Mouse (Mus musculus): ENCODE data around the gene Acsf2. TPM values are rescaled to one million over a fixed set of nuclear protein-coding genes. Genes with fewer than 3 reads are reported as not detected.

Acsf2 gene
- total and polyA plus RNA-seq, 3 experiments: 0.27 to 1.6 (median 1.6) TPM

- Histone ChIP-seq H3K36me3 (replicated peaks) (no peaks in the 10 kb centered on the region), H3K4me3 (ENCODE audit: low read depth, low read length) (no peak overlapping the region), H3K9me3 (replicated peaks) (no peaks in the 10 kb centered on the region), H3K4me1 (ENCODE audit: insufficient read depth, low read depth, low read length) (no peaks in the 10 kb centered on the region), H3K27me3 (ENCODE audit: insufficient read depth, low read length) (peaks cover 25% of the 10 kb centered on the region)
- TF ChIP-seq GATA2 (IDR thresholded peaks at IDR 0.05; ENCODE audit: borderline replicate concordance, low read depth, low read length) (no peak), POLR2AphosphoS5 (IDR thresholded peaks at IDR 0.05; ENCODE audit: insufficient replicate concordance, low read depth, low read length) (no peak), CTCF (IDR thresholded peaks at IDR 0.05; ENCODE audit: low read depth, low read length) (no peak), TAL1 (conservative IDR thresholded peaks at IDR 0.05; ENCODE audit: low read depth, low read length) (no peak), GATA1 (IDR thresholded peaks at IDR 0.05; ENCODE audit: borderline replicate concordance, low read length) (no peak)
- DNase-seq (ENCODE audit: low spot score) (no peak), ATAC-seq (ENCODE audit: extremely low read depth, insufficient number of reproducible peaks, low FRiP score, poor library complexity, severe bottlenecking) (no peak)
Observed at GRCm38 (mm10) chr11:94570612-94571011, 31.1 kb downstream of the Acsf2 start.

- TF ChIP-seq POLR2AphosphoS5 (IDR thresholded peaks at IDR 0.05; ENCODE audit: insufficient replicate concordance, low read depth, low read length): no peak
- TF ChIP-seq CTCF (IDR thresholded peaks at IDR 0.05; ENCODE audit: low read depth, low read length): no peak
- TF ChIP-seq GATA1 (IDR thresholded peaks at IDR 0.05; ENCODE audit: borderline replicate concordance, low read length): no peak
- no peak for TF ChIP-seq GATA2 (IDR thresholded peaks at IDR 0.05; ENCODE audit: borderline replicate concordance, low read depth, low read length)
- TF ChIP-seq TAL1 (conservative IDR thresholded peaks at IDR 0.05; ENCODE audit: low read depth, low read length): no peak
- peaks cover 33% of the 10 kb centered on the region for H3K27me3 ChIP-seq (ENCODE audit: insufficient read depth, low read length)
- ATAC-seq (ENCODE audit: extremely low read depth, insufficient number of reproducible peaks, low FRiP score, poor library complexity, severe bottlenecking) (no peak), DNase-seq (ENCODE audit: low spot score) (no peak)
- no peaks in the 10 kb centered on the region for H3K9me3 ChIP-seq (replicated peaks)
- H3K4me1 ChIP-seq (ENCODE audit: insufficient read depth, low read depth, low read length): no peaks in the 10 kb centered on the region
- no peaks in the 10 kb centered on the region for H3K36me3 ChIP-seq (replicated peaks)
- no peak overlapping the region for H3K4me3 ChIP-seq (ENCODE audit: low read depth, low read length)
Observed at GRCm38 (mm10) chr11:94567326-94567725, 34.3 kb downstream of the Acsf2 start.

- Histone ChIP-seq H3K27me3 (ENCODE audit: insufficient read depth, low read length) (peaks cover 33% of the 10 kb centered on the region), H3K36me3 (replicated peaks) (no peaks in the 10 kb centered on the region), H3K4me3 (ENCODE audit: low read depth, low read length) (no peak overlapping the region), H3K4me1 (ENCODE audit: insufficient read depth, low read depth, low read length) (no peaks in the 10 kb centered on the region), H3K9me3 (replicated peaks) (no peaks in the 10 kb centered on the region)
- TF ChIP-seq CTCF (IDR thresholded peaks at IDR 0.05; ENCODE audit: low read depth, low read length): no peak
- TF ChIP-seq POLR2AphosphoS5 (IDR thresholded peaks at IDR 0.05; ENCODE audit: insufficient replicate concordance, low read depth, low read length): no peak
- no peak for TF ChIP-seq GATA1 (IDR thresholded peaks at IDR 0.05; ENCODE audit: borderline replicate concordance, low read length)
- no peak for TF ChIP-seq GATA2 (IDR thresholded peaks at IDR 0.05; ENCODE audit: borderline replicate concordance, low read depth, low read length)
- TF ChIP-seq TAL1 (conservative IDR thresholded peaks at IDR 0.05; ENCODE audit: low read depth, low read length): no peak
- no peak for DNase-seq (ENCODE audit: low spot score)
- no peak for ATAC-seq (ENCODE audit: extremely low read depth, insufficient number of reproducible peaks, low FRiP score, poor library complexity, severe bottlenecking)
Observed at GRCm38 (mm10) chr11:94566534-94566933, 35.1 kb downstream of the Acsf2 start.

- DNase-seq (ENCODE audit: low spot score) (no peak), ATAC-seq (ENCODE audit: extremely low read depth, insufficient number of reproducible peaks, low FRiP score, poor library complexity, severe bottlenecking) (no peak)
- Histone ChIP-seq H3K27me3 (ENCODE audit: insufficient read depth, low read length) (peaks cover 30% of the 10 kb centered on the region; the same call in 1 of the 2 replicates), H3K4me1 (ENCODE audit: insufficient read depth, low read depth, low read length) (no peaks in the 10 kb centered on the region), H3K9me3 (replicated peaks) (no peaks in the 10 kb centered on the region), H3K36me3 (replicated peaks) (no peaks in the 10 kb centered on the region), H3K4me3 (ENCODE audit: low read depth, low read length) (no peak overlapping the region)
- TF ChIP-seq CTCF (IDR thresholded peaks at IDR 0.05; ENCODE audit: low read depth, low read length) (no peak), GATA1 (IDR thresholded peaks at IDR 0.05; ENCODE audit: borderline replicate concordance, low read length) (no peak), POLR2AphosphoS5 (IDR thresholded peaks at IDR 0.05; ENCODE audit: insufficient replicate concordance, low read depth, low read length) (no peak)
Observed at GRCm38 (mm10) chr11:94565151-94565479, 36.6 kb downstream of the Acsf2 start.

GRCm38 (mm10) chr11:94564437-94565150 is 37.1 kb downstream of the Acsf2 start, which contains the start of gene Chad:
TSS of gene Chad (plus strand) at chr11:94565047.
- TF ChIP-seq TAL1 (conservative IDR thresholded peaks at IDR 0.05; ENCODE audit: low read depth, low read length): no peak
- TF ChIP-seq POLR2AphosphoS5 (IDR thresholded peaks at IDR 0.05; ENCODE audit: insufficient replicate concordance, low read depth, low read length): no peak
- no peak for TF ChIP-seq CTCF (IDR thresholded peaks at IDR 0.05; ENCODE audit: low read depth, low read length)
- no peak for TF ChIP-seq GATA2 (IDR thresholded peaks at IDR 0.05; ENCODE audit: borderline replicate concordance, low read depth, low read length)
- no peak for TF ChIP-seq GATA1 (IDR thresholded peaks at IDR 0.05; ENCODE audit: borderline replicate concordance, low read length)
- H3K4me3 ChIP-seq (ENCODE audit: low read depth, low read length): no peak within 1 kb of the TSS
- no peaks in the 10 kb centered on the region for H3K4me1 ChIP-seq (ENCODE audit: insufficient read depth, low read depth, low read length)
- H3K36me3 ChIP-seq (replicated peaks): no peaks in the 10 kb centered on the region
- no peaks in the 10 kb centered on the region for H3K9me3 ChIP-seq (replicated peaks)
- no peak for ATAC-seq (ENCODE audit: extremely low read depth, insufficient number of reproducible peaks, low FRiP score, poor library complexity, severe bottlenecking)
- peaks cover 30% of the 10 kb centered on the region; the same call in 1 of the 2 replicates for H3K27me3 ChIP-seq (ENCODE audit: insufficient read depth, low read length)
- DNase-seq (ENCODE audit: low spot score): no peak

GRCm38 (mm10) chr11:94563821-94564220 is 37.9 kb downstream of the Acsf2 start:
- no peaks in the 10 kb centered on the region for H3K9me3 ChIP-seq (replicated peaks)
- no peak for TF ChIP-seq GATA1 (IDR thresholded peaks at IDR 0.05; ENCODE audit: borderline replicate concordance, low read length)
- TF ChIP-seq CTCF (IDR thresholded peaks at IDR 0.05; ENCODE audit: low read depth, low read length): no peak
- TF ChIP-seq POLR2AphosphoS5 (IDR thresholded peaks at IDR 0.05; ENCODE audit: insufficient replicate concordance, low read depth, low read length): no peak
- no peak for TF ChIP-seq TAL1 (conservative IDR thresholded peaks at IDR 0.05; ENCODE audit: low read depth, low read length)
- no peak for DNase-seq (ENCODE audit: low spot score)
- H3K36me3 ChIP-seq (replicated peaks): no peaks in the 10 kb centered on the region
- H3K4me1 ChIP-seq (ENCODE audit: insufficient read depth, low read depth, low read length): no peaks in the 10 kb centered on the region
- peaks cover 30% of the 10 kb centered on the region; the same call in 1 of the 2 replicates for H3K27me3 ChIP-seq (ENCODE audit: insufficient read depth, low read length)
- H3K4me3 ChIP-seq (ENCODE audit: low read depth, low read length): no peak overlapping the region
- ATAC-seq (ENCODE audit: extremely low read depth, insufficient number of reproducible peaks, low FRiP score, poor library complexity, severe bottlenecking): no peak
